Mouse (Mus musculus) midbrain, postnatal 0 days (tissue): ENCODE results near the gene Dnajb2. TPM values are rescaled to one million over a fixed set of nuclear protein-coding genes. Genes with fewer than 3 reads are reported as not detected.

Source experiments
- ATAC-seq: fragments of 200-750 bp; cut with Nextera tagmentation; 2 replicates; pipeline ENCODE4 v1.8.0; 2017; ENCODE audit warnings: moderate number of reproducible peaks, mild to moderate bottlenecking, moderate TSS enrichment, moderate library complexity; ENCODE audit not compliant: low FRiP score
- DNase-seq: peaks from one replicate; pipeline ENCODE4 v3.0.0-alpha.2; 2015; ENCODE audit warnings: low spot score
- H3K27ac ChIP-seq: fragments of 300-500 bp; sonication (generic); 2 replicates; pipeline ENCODE4 v1.5.1; 2014; ENCODE audit warnings: low read depth, mild to moderate bottlenecking, low read length, mixed read lengths
- H3K27me3 ChIP-seq: fragments of 300-500 bp; sonication (generic); 2 replicates; pipeline ENCODE4 v1.6.1; 2014; ENCODE audit warnings: low read length, control low read depth, mixed read lengths; ENCODE audit not compliant: insufficient read depth
- H3K36me3 ChIP-seq: fragments of 300-500 bp; sonication (generic); 2 replicates; pipeline ENCODE4 v1.6.1; 2014; ENCODE audit warnings: low read length, control low read depth, mixed read lengths; ENCODE audit not compliant: insufficient read depth
- H3K4me1 ChIP-seq: fragments of 300-500 bp; sonication (generic); 2 replicates; pipeline ENCODE4 v1.6.1; 2014; ENCODE audit warnings: mild to moderate bottlenecking, control low read depth, antibody characterized with exemption, low read length, mixed read lengths; ENCODE audit not compliant: insufficient read depth
- H3K4me2 ChIP-seq: fragments of 300-500 bp; sonication (generic); 2 replicates; pipeline ENCODE4 v1.6.1; 2014; ENCODE audit warnings: low read depth, mild to moderate bottlenecking, low read length, mixed read lengths; ENCODE audit not compliant: poor library complexity, severe bottlenecking
- H3K4me3 ChIP-seq: fragments of 300-500 bp; sonication (generic); 2 replicates; pipeline ENCODE4 v1.5.1; 2014; ENCODE audit warnings: low read depth, mild to moderate bottlenecking, low read length, moderate library complexity
- H3K9ac ChIP-seq: fragments of 300-500 bp; sonication (generic); replicated peaks from 2 replicates; pipeline ENCODE4 v1.6.1; 2014; ENCODE audit warnings: mild to moderate bottlenecking, low read length, moderate library complexity, mixed read lengths; ENCODE audit not compliant: poor library complexity, severe bottlenecking
- H3K9me3 ChIP-seq: fragments of 300-500 bp; sonication (generic); 2 replicates; pipeline ENCODE4 v1.6.1; 2016; ENCODE audit warnings: low read length, control low read depth
- CTCF ChIP-seq: IDR thresholded peaks from 2 replicates; pipeline ENCODE4 v1.5.1; 2016; ENCODE audit warnings: antibody characterized with exemption, mild to moderate bottlenecking
- WGBS: fragments of 180-500 bp; shearing (Covaris S2); extraction: QIAGEN DNeasy Blood & Tissue Kit; methylation state at CpG from one replicate; pipeline ENCODE4 v1.1.7; 2014; 5-methylcytosine and 5-hydroxymethylcytosine counted together
- polyA plus RNA-seq: library from polyadenylated mRNA; unstranded; fragments of >200 nt; fragmentation: Nextera tagmentation; extraction: Ambion mirVana; gene quantifications from 2 replicates; pipeline ENCODE4 v1.2.1, GENCODE M21; 2015
- total RNA-seq: library from RNA; depleted of rRNA; stranded (reverse); fragments of >200 nt; gene quantifications from 2 replicates; pipeline ENCODE4 v1.2.3, GENCODE M21; 2014

The Dnajb2 gene
- total and polyA plus RNA-seq, 2 experiments from 2014 or later = 43.6 to 65.1 TPM

GRCm38 (mm10) chr1:75239591-75239990 is 3.4 kb downstream of the Dnajb2 start:
- Histone ChIP-seq H3K4me1 (no peaks in the 10 kb centered on the region), H3K4me2 (no peak overlapping the region), H3K4me3 (no peak overlapping the region), H3K27ac (no peak overlapping the region), H3K27me3 (no peaks in the 10 kb centered on the region), H3K36me3 (peaks cover 32% of the 10 kb centered on the region), H3K9me3 (no peaks in the 10 kb centered on the region), H3K9ac (no peak overlapping the region)
- no peak for TF ChIP-seq CTCF
- ATAC-seq (no peak), DNase-seq (no peak)
- WGBS = 81% methylated on average over 10 of the region's 10 CpGs

- Histone ChIP-seq H3K9ac (no peak overlapping the region), H3K36me3 (peaks cover 32% of the 10 kb centered on the region), H3K27me3 (no peaks in the 10 kb centered on the region), H3K27ac (no peak overlapping the region), H3K4me1 (no peaks in the 10 kb centered on the region), H3K9me3 (no peaks in the 10 kb centered on the region), H3K4me3 (no peak overlapping the region), H3K4me2 (no peak overlapping the region)
- WGBS = 87% methylated on average over 14 of the region's 14 CpGs
- no peak for TF ChIP-seq CTCF
- no peak for DNase-seq
- ATAC-seq = no peak
These were observed 7.2 kb downstream of the Dnajb2 start for GRCm38 (mm10) chr1:75243411-75243810.

GRCm38 (mm10) chr1:75244175-75244826 is 8.1 kb downstream of the Dnajb2 start:
- no peak overlapping the region for H3K4me3 ChIP-seq
- DNase-seq (no peak), ATAC-seq (0 out of 2 replicates have a peak, but pooled peaks have one; percentile 10)
- TF ChIP-seq CTCF = no peak
- peaks cover 28% of the 10 kb centered on the region for H3K36me3 ChIP-seq
- no peaks in the 10 kb centered on the region for H3K4me1 ChIP-seq
- H3K27me3 ChIP-seq = no peaks in the 10 kb centered on the region
- H3K27ac ChIP-seq = no peak overlapping the region
- H3K9ac ChIP-seq = no peak overlapping the region
- H3K9me3 ChIP-seq = no peaks in the 10 kb centered on the region
- H3K4me2 ChIP-seq = no peak overlapping the region
- WGBS = 85% methylated on average over 12 of the region's 12 CpGs

- no peak overlapping the region for H3K4me2 ChIP-seq
- H3K9ac ChIP-seq = no peak overlapping the region
- no peak; the same call in 1 of the 2 replicates for TF ChIP-seq CTCF
- H3K36me3 ChIP-seq = peaks cover 23% of the 10 kb centered on the region
- DNase-seq = peak; percentile 85
- no peak overlapping the region for H3K4me3 ChIP-seq
- peak; percentile 54 for ATAC-seq
- H3K27me3 ChIP-seq = no peaks in the 10 kb centered on the region
- no peaks in the 10 kb centered on the region for H3K4me1 ChIP-seq
- H3K9me3 ChIP-seq = no peaks in the 10 kb centered on the region
- H3K27ac ChIP-seq = no peak overlapping the region
- 12% methylated on average over 4 of the region's 4 CpGs for WGBS
These were observed 8.6 kb downstream of the Dnajb2 start for GRCm38 (mm10) chr1:75244836-75245235.

GRCm38 (mm10) chr1:75247071-75247930 is 11.1 kb downstream of the Dnajb2 start:
- Histone ChIP-seq H3K27me3 (no peaks in the 10 kb centered on the region), H3K27ac (no peak overlapping the region), H3K4me3 (no peak overlapping the region), H3K4me2 (no peak overlapping the region), H3K9ac (0 out of 2 replicates have a peak overlapping the region, but pooled peaks have one; percentile 19), H3K4me1 (no peaks in the 10 kb centered on the region), H3K36me3 (peaks cover 14% of the 10 kb centered on the region), H3K9me3 (no peaks in the 10 kb centered on the region)
- DNase-seq (no peak), ATAC-seq (no peak)
- no peak for TF ChIP-seq CTCF
- WGBS = 76% methylated on average over 16 of the region's 16 CpGs
